Mouse (Mus musculus) heart, postnatal 0 days (tissue): ENCODE measurements at regions not wholly inside any gene's neighbourhood (a gene's known extent, or its start where the extent isn't known, plus 50 kb on each side); places are given as distances from the start of the nearest gene placed in this dataset.

Source experiments
- CTCF ChIP-seq: IDR thresholded peaks from 2 replicates; pipeline ENCODE4 v1.5.1; 2016; ENCODE audit warnings: antibody characterized with exemption, control low read depth, low read depth
- EP300 ChIP-seq: IDR thresholded peaks from 2 replicates; pipeline ENCODE4 v1.6.1; 2016; ENCODE audit warnings: antibody characterized with exemption, low read depth

- TF ChIP-seq CTCF (no peak), EP300 (no peak)
These were observed 686.5 kb upstream of the Igfbp3 start for GRCm38 (mm10) chr11:7900266-7900665.
